Mouse (Mus musculus) CD8-positive naive resting alpha-beta T cell, adult 2 months (primary cell): ENCODE data around the gene Cap1.
"Not testable (repeated sequence)": the region's sequence is repeated elsewhere in the genome, so short reads cannot be mapped to it uniquely, and the experiment has no call there.

Source experiments
- DNase-seq, 2 experiments: peaks; one replicate each; pipeline ENCODE4 v3.0.0; 2022; ENCODE audit warnings: low read depth in 2 of 2, low spot score in 2 of 2

Gene Cap1

DNA sequence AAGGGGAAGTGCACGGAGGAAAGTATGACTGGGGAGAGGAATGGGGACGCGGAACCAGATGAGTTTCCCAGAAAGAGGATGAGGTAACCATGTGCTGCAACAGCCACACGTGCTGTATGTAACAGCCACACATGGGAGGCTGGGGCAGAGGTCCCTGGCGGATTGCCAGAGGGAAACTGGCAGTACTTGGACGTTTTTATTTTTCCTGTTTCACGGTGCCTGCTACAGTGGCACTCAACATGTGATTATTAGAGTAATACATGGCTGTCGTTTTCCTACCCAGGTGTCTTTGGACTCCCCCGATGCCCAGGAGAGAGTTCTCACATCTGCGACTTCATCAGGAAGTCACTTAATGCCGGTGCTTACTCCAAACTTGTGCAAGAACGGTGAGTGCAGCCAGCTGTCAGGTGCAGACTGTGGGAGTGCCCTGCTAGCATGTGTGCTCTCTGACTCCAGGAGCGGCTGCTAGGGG lies 37.7 kb downstream of the Cap1 start:
- no peak for DNase-seq

DNA sequence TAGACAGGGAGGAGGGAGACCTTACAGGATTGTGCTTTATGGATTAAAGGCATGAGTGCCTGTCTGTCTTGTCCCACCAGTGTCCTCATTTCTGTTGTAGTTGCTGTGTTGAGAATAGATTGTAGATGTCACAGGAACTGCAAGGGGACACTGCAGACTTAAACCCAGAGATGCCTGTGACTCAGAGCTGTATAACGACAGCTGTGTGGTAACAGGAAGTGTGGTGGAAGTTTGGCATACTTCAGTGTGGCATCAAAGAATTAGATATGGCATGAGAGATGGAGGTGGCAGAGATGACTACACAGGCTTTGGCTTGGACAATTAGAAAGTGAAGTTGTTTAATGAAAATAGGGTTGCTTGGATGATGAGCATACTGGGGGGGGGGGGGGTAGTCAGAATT lies 47.4 kb downstream of the Cap1 start:
- DNase-seq: no peak

DNA sequence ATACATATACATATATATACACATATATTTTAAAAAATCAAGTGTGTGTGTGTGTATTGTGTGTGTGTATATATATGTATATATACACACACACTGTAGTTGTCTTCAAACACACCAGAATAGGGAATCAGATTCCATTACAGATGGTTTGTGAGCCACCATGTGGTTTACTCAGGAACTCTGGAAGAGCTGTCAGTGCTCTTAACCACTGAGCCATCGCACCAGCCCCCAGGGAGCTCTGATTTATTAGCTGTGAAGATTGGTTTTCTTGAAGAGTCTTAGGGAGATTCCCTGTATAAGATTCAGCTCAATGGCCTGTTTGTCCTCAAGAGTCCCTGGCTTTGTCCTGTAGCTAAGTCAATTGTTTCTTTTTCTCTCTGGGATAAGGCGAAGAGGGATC lies 47.9 kb downstream of the Cap1 start:
- DNase-seq: no peak

DNA sequence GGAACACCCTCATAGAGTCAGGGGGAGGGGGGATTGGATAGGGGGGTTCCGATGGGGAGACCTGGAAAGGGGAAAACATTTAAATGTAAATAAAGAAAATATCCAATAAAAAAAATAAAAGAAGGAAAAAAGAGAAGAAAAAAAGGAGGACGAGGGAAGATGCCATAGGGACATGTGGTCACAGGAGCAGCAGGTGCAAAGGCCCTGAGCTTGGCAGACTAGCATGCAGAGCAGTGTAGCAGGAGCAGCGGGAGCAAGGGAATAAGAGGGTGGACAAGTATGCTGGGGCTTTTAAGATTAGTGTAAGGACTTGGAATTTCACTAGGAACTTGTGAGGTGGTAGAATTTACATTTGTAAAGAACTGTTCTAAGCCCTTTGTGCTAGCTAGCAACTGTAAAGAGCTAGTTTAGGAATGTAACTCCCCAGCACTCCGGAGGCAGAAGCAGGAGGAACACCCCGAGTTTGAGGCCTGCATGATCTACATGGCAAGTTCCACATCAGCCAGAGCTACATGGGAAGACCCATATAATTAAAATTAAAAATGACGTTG lies 48.6 kb downstream of the Cap1 start:
- DNase-seq: no peak

DNA sequence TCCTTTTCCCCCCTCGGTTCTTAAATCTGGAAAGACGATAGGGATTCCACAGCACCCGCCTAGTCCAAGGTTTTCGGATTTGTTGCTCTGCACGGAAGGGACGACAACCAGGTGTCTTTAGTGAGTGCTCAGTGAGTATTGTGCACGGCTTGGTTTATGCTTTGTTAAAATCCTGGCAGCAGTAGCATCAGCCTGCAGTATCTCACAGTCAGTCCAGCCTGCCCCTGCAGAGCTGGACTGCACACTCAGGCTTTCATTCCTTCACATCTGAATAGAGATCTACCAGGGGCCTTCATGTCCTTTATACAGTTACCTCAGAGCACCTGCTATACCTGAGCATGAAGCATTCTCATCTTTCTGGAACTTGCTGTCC lies 49.5 kb downstream of the Cap1 start:
- no peak for DNase-seq

DNA sequence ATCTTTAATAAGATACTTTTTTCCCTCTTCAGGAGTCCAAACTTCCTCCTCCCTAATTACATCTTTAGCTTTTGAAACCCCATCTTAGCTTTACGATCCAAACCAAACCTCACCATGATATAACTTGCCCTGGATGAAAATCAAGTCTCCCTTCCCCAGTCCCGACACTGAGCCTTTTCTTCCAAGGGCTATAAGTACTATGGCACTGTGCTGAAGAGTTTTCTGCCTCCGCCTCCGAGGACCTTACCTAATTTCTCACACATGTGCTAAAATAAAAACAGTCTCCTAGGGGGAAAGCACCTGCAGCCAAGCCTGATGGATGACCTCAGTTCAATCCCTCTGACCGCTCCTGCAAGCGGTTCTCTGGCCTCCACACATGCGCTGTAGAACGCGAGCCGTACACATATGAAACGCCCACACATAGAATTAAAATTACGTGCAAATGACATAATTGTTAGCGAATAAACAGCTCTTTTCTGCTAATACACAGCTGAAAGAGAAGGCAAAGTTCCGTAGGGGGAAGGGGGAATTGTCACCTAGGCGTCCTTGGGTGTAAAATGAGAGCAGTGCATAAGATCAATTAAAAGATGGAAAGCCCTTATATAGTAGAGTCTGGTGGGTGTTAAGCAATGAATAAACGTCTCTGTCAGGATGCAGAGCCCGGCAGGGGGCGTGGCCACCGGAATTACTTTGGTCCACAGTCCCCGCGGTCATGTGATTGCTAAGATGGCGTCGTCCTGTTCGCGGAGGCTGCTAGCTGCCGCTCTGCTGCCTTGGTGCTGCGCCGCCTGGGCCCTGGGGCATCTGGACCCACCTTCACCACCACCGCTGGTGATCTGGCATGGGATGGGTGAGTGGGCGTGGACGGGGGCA lies 50.1 kb downstream of the Cap1 start, which contains the start of gene Ppt1:
Gene Ppt1 (plus strand): TSS at position 713 of the 873 bp plus-strand sequence.
- peak; percentile 82 to 86 for DNase-seq

DNA sequence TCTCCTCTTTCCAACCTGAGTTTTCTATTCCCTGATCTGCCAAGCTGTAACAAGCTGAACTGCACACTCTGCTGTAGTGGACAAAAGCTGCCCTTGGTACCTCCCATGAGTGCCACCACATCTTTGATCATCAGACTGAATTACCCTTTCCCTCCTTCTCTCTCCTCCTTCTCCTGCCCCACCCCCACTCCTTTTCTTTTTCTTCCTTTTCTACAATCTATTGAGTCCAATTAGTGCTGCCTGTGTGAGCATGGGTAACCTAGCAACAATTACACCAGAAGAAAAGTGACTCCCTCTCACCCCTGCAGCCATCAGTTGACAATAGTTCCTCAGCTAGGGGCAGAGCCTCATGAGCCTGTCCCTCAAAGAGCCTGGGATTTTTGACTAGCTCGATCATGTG lies 54.0 kb downstream of the Cap1 start:
- DNase-seq: no peak

DNA sequence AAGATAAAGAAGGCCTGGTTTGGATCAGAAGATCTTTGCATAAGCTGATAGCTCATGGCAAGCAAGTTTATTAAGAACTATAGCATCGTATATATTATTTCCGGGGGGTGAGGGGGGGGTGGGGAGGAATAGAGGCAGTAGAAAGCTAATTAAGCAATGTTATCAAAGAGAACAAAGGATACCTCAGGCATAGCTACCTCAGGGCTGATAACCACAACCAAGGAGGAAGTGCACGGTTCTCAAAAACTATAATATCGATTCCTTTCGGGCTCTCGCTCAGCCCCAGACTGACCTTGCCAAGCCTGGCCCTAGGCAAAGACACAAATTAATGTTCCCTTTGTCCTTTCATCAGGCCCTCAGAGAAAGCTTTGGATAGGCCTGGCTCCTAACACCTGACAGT lies 56.5 kb downstream of the Cap1 start:
- DNase-seq: no peak

DNA sequence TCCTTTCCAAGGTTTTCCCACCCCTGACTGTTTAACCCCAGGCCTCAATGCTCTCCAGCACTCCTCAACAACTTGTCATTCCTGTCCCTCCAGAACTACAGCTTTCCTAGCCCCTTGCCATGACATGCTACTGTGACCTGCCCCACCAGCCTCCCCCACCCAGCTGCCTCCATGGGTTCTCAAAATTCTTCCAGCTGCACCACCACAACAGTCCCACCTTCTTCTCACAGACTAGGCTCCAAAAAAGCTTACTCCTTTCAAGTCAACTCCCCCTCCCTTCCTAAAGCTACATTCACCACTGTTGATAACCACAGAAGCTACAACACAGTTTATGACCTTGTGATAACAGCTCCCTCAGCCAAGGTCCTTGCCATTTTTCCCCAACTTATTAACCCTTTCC lies 58.2 kb downstream of the Cap1 start:
- no peak for DNase-seq

DNA sequence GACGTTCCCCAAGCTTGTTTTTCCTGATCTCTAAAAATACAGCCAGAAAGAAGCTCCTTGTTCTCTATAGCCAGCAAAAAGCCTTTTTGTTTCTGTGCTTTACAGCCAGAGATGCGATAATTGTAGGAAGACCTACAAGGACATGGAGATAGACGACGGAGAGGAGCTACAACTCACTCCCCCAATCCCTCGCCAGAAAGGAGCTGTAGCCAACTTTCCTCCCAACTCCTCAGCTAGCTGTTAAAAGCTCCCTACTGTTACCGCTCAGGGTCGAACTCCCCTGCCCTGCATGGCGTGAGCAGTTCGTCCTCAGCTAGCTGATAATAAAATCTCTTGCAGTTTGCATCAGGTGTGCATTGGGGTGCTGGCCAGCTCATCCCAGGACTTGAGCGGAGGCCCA lies 64.9 kb downstream of the Cap1 start:
- DNase-seq: not testable (repeated sequence)

DNA sequence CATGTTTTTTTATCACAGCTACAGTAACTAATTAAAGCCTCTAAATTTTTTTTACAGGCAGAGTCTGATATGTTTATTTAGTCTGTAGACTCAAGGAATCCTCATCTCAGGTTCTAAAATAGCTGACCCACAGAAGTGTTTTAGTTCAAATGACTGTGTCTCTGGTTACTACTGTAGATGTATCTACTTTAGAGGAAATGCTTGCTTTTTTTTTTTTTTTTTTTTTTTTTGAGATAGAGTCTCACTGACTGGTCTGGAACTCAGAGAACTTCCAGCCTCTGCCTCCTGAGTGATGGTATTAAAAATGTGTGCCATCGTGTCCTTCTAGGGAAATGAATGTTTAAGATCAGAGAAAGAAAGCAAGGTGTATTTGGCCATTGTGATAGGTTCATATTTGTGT lies 69.7 kb downstream of the Cap1 start:
- no peak for DNase-seq

DNA sequence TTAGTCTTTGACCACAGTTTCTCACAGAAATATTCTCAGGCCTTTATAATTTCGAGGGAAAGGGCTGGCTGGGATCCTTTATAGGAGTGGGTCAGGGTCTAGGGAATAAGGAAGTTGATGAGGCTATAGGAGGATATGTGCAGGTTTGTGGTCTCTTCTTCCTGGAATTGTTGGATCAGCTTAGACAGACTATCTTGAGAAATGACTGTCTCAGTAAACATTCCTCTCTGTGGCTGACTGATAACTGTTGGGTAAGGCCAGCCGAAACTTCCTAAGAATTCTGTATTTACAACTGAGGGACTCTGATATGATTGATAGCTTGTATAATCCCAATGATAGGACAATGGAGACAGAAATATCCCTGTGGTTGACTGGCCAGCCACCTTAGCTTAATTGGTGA lies 74.0 kb downstream of the Cap1 start:
- no peak for DNase-seq

DNA sequence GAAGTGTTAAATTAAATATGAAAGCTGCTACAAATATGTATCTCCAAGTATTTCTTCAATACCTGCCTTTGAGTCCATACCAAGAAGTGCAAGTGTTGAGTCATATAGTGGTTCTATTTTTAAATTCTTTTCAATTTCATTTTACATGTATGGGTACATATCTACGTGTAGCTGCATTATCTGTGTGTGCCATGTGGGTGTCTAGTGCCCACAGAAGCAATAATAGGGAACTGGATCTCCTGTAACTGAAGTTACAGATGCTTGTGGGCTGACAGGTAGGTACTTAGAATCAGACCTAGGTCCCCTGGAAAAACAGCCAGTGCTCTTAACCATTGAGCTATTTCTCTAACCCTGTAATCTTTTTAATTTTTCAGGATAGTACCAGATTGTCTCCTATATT lies 74.7 kb downstream of the Cap1 start:
- no peak for DNase-seq
